Mouse (Mus musculus): ENCODE results near the gene Zdhhc18. TPM values are rescaled to one million over a fixed set of nuclear protein-coding genes. Genes with fewer than 3 reads are reported as not detected.

The Zdhhc18 gene
- polyA plus RNA-seq, 1 experiment, result 31.6 TPM

DNA sequence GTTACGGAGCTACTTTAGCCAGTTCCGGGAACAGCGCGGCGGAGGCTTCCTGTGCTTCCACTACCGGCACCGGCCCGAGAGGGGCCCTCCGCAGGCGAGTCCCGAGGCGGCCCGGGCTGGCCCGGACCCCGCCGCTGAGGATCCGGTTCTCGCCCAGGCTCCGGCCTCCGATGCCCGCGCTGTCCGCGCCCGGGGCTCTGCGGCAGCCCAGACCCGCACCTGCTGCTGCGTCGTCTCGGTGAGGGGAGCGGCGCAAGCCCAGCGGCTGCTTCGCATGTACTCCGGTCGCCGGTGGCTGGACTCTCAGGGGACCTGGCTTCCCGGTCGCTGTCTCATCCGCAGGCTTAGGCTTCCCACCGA is 75.1 kb downstream of the Zdhhc18 start:
- DNase-seq, result no peak
- Histone ChIP-seq H3K4me1 (ENCODE audit: control insufficient read depth, insufficient read depth, low read length) (peaks cover 9% of the 10 kb centered on the region; the same call in 1 of the 2 replicates), H3K27ac (ENCODE audit: insufficient read depth, low read depth, low read length) (no peak overlapping the region), H3K36me3 (ENCODE audit: control insufficient read depth, insufficient read depth, low read length) (no peaks in the 10 kb centered on the region), H3K4me3 (ENCODE audit: insufficient read depth, low read depth, low read length) (peak overlapping the region; percentile 68), H3K27me3 (replicated peaks; ENCODE audit: control insufficient read depth, insufficient read depth, low read length) (no peaks in the 10 kb centered on the region)
- TF ChIP-seq POLR2A (IDR thresholded peaks at IDR 0.05; ENCODE audit: low read depth, low read length) (no peak), CTCF (conservative IDR thresholded peaks at IDR 0.05; ENCODE audit: insufficient read depth, insufficient read length, low read depth, low read length) (no peak)
- WGBS, result under 1% methylated on average over 41 of the region's 41 CpGs

DNA sequence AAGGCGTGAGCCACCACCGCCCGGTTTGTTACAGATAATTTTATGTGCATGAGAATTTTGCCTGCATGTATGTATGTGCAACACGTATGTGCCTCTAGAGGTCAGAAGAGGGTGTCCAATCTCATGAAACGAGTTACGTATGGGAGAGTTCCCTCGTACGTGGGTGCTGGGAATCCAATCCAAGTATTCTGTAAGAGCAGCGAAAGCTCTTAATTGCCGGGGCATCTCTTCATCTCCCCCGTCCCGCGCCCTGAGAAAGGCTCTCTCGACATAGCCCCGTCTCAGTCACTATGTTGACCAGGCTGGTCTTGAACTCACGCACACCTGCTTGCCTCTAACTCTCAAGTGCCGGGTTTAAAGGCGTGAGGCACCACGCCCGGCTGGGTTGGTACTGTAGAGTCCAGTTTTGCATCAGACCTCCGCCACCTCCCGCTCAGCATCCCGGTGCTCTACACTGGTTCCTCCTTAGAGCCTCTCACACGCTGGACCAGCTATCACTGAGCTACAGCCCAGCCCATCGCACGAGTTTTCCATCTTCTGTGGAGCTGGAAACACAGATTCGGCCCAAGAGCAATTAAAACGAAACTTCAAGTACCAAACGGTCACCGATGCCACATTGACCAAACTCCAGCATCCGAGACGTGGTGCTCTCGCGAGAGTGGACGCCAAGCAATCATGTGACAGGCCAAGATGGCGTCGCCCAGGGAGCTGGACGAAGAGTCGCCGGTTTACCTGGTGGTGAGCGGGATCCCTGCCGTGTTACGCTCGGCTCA is 75.7 kb downstream of the Zdhhc18 start, which contains the start of gene Gpatch3:
Gpatch3 (plus strand) TSS at position 676 of the 773 bp plus-strand sequence.
- peak within 1 kb of the TSS; percentile 68 for H3K4me3 ChIP-seq (ENCODE audit: insufficient read depth, low read depth, low read length)
- TF ChIP-seq CTCF (conservative IDR thresholded peaks at IDR 0.05; ENCODE audit: insufficient read depth, insufficient read length, low read depth, low read length) (no peak), POLR2A (IDR thresholded peaks at IDR 0.05; ENCODE audit: low read depth, low read length) (peak; percentile 48)
- H3K27ac ChIP-seq (ENCODE audit: insufficient read depth, low read depth, low read length), result peak within 1 kb of the TSS; percentile 40
- H3K36me3 ChIP-seq (ENCODE audit: control insufficient read depth, insufficient read depth, low read length), result no peaks in the 10 kb centered on the region
- H3K4me1 ChIP-seq (ENCODE audit: control insufficient read depth, insufficient read depth, low read length), result peaks cover 12% of the 10 kb centered on the region; the same call in 1 of the 2 replicates
- WGBS, result 5% methylated on average over 44 of the region's 44 CpGs
- no peaks in the 10 kb centered on the region for H3K27me3 ChIP-seq (replicated peaks; ENCODE audit: control insufficient read depth, insufficient read depth, low read length)
- DNase-seq, result peak; percentile 97

DNA sequence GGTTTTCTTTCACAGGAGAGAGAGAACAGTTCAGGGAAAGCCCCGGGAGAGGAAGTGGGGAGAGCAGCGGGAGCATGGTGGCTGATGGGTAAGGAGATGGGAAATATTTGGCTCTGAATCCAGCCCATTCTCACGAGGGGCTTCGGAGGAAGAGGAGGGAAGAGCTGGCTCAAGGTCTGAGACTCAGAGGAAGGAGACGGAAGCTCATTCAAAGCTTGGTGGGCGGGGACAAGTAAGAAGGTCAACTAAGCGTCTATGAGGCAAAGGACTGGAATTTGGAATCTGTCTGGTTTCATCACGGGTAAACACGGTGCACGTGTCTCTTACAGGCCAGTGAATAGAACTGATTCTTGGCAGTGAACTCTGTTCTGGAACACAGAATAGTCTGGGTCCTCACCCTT is 79.9 kb downstream of the Zdhhc18 start:
- TF ChIP-seq CTCF (conservative IDR thresholded peaks at IDR 0.05; ENCODE audit: insufficient read depth, insufficient read length, low read depth, low read length), result no peak
- peak overlapping the region; percentile 70 for H3K27ac ChIP-seq (ENCODE audit: insufficient read depth, low read depth, low read length)
- no peaks in the 10 kb centered on the region for H3K27me3 ChIP-seq (replicated peaks; ENCODE audit: control insufficient read depth, insufficient read depth, low read length)
- 0 out of 2 replicates have a peak overlapping the region, but pooled peaks have one; percentile 22 for H3K4me3 ChIP-seq (ENCODE audit: insufficient read depth, low read depth, low read length)
- H3K36me3 ChIP-seq (ENCODE audit: control insufficient read depth, insufficient read depth, low read length), result no peaks in the 10 kb centered on the region
- 9% methylated on average over 10 of the region's 10 CpGs for WGBS
- H3K4me1 ChIP-seq (ENCODE audit: control insufficient read depth, insufficient read depth, low read length), result peaks cover 14% of the 10 kb centered on the region; the same call in 1 of the 2 replicates
- peak; percentile 93 for DNase-seq

DNA sequence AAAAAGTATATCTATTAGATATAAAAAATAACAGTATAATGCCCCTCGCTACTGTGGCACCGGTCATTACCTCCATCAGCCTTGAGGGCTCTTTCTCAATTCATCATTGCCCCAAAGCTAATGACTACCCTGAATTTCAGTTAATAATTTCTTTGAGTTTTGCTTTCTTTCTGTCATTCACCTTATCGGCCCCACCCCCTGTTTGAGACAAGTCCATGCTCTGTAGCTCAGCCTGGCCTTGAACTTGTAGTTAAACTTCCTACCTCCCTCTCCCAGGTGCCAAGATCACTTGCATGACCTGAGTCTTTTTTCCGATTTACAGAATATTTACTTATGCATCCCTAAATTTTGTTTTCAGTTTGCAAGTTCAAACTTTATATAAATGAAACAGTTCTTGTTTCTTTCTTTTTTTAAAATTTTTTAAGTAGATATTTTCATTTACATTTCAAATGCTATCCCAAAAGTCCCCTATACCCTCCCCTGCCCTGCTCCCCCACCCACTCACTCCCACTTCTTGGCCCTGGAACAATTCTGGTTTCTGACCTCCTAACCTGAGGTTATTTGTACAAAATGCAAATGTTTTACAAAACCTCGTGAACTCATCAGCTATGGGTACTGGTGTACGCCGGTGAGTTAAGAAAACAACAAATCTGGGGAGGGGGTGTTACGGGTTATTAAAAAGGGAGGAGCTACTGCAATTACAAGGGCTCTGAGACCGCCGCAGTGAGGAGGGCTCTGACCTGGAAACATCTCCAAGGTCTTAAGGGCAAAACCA is 80.5 kb downstream of the Zdhhc18 start:
- Histone ChIP-seq H3K27ac (ENCODE audit: insufficient read depth, low read depth, low read length) (peak overlapping the region; percentile 70), H3K27me3 (replicated peaks; ENCODE audit: control insufficient read depth, insufficient read depth, low read length) (no peaks in the 10 kb centered on the region), H3K4me3 (ENCODE audit: insufficient read depth, low read depth, low read length) (no peak overlapping the region), H3K4me1 (ENCODE audit: control insufficient read depth, insufficient read depth, low read length) (peaks cover 14% of the 10 kb centered on the region; the same call in 1 of the 2 replicates), H3K36me3 (ENCODE audit: control insufficient read depth, insufficient read depth, low read length) (no peaks in the 10 kb centered on the region)
- TF ChIP-seq CTCF (conservative IDR thresholded peaks at IDR 0.05; ENCODE audit: insufficient read depth, insufficient read length, low read depth, low read length), result no peak
- no peak for TF ChIP-seq POLR2A (IDR thresholded peaks at IDR 0.05; ENCODE audit: low read depth, low read length)
- WGBS, result 38% methylated on average over 10 of the region's 10 CpGs
- DNase-seq, result peak; percentile 75

DNA sequence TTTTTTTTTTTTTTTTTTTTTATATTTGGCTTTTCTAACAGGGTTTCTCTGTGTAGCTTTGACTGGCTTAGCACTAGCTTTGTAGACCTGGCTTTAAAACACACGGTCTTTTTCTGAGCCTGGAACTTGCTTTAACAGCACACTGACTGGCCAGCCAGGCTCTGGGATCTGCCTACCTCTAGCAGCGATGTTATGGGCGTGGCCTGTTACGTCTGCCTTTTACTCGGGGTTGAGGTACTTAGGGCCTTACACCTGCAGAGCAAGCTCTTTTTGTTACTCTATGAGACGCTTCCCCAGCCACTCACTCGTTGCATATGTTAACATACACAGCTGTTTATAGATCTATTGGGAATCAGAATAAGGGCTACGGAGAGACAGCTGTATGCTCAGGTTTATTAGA is 82.7 kb downstream of the Zdhhc18 start:
- DNase-seq, result peak; percentile 38
- H3K4me1 ChIP-seq (ENCODE audit: control insufficient read depth, insufficient read depth, low read length), result peaks cover 21% of the 10 kb centered on the region; the same call in 1 of the 2 replicates
- H3K36me3 ChIP-seq (ENCODE audit: control insufficient read depth, insufficient read depth, low read length), result no peaks in the 10 kb centered on the region
- H3K27ac ChIP-seq (ENCODE audit: insufficient read depth, low read depth, low read length), result no peak overlapping the region
- no peak overlapping the region for H3K4me3 ChIP-seq (ENCODE audit: insufficient read depth, low read depth, low read length)
- WGBS, result 21% methylated on average over 8 of the region's 8 CpGs
- H3K27me3 ChIP-seq (replicated peaks; ENCODE audit: control insufficient read depth, insufficient read depth, low read length), result no peaks in the 10 kb centered on the region
- TF ChIP-seq POLR2A (IDR thresholded peaks at IDR 0.05; ENCODE audit: low read depth, low read length) (no peak), CTCF (conservative IDR thresholded peaks at IDR 0.05; ENCODE audit: insufficient read depth, insufficient read length, low read depth, low read length) (no peak)

DNA sequence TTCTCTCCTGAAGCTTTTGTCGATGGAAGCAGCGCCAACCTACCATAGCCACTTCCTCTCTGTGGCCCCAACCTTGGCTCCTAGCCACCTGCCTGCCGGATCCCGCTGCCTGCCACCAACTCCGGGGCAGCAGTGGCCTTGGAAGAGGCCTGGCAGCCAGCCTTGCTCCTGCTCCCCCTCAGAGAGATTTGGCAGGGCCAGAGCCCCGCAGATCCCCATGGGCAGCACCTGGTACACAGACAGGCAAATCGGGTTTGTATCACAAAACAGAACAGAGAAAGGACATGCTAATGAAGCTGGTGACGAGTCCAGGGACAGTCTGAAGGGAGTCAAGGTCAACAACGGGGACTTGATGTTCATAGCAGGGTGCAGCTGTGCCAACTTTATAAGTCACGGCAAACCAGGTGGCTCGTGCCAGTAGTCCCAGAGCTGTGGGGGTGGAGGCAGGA is 86.8 kb downstream of the Zdhhc18 start:
- DNase-seq, result peak; percentile 85
- 34% methylated on average over 11 of the region's 11 CpGs for WGBS

DNA sequence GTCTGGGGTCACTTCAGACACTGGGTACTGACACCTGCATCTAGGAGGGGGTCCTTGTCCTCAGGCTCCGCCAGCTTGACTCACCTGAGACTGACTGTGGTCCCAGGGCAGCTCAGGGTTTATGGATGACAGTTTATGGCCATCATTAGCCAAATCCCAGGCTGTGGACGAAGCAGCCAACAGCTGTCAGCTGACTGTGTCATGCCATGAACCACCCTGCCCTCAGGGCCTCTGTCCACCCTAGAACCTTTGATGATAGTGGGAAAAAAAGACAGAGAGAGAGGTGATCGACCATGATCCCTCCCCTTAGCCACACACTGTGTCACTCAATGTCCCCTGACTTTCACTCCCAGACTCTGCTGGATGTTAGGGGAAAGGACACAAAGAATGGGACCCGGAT is 88.3 kb downstream of the Zdhhc18 start:
- no peak for DNase-seq
- Histone ChIP-seq H3K4me1 (ENCODE audit: control insufficient read depth, insufficient read depth, low read length) (peaks cover 18% of the 10 kb centered on the region; the same call in 1 of the 2 replicates), H3K4me3 (ENCODE audit: insufficient read depth, low read depth, low read length) (no peak overlapping the region), H3K27ac (ENCODE audit: insufficient read depth, low read depth, low read length) (no peak overlapping the region), H3K36me3 (ENCODE audit: control insufficient read depth, insufficient read depth, low read length) (no peaks in the 10 kb centered on the region), H3K27me3 (replicated peaks; ENCODE audit: control insufficient read depth, insufficient read depth, low read length) (no peaks in the 10 kb centered on the region)
- TF ChIP-seq POLR2A (IDR thresholded peaks at IDR 0.05; ENCODE audit: low read depth, low read length), result no peak
- no peak for TF ChIP-seq CTCF (conservative IDR thresholded peaks at IDR 0.05; ENCODE audit: insufficient read depth, insufficient read length, low read depth, low read length)
- WGBS, result 61% methylated on average over 4 of the region's 4 CpGs

More for the DNA sequence above, 86.8 kb downstream of the Zdhhc18 start:
- Histone ChIP-seq H3K36me3 (ENCODE audit: control insufficient read depth, insufficient read depth, low read length) (no peaks in the 10 kb centered on the region), H3K27me3 (replicated peaks; ENCODE audit: control insufficient read depth, insufficient read depth, low read length) (no peaks in the 10 kb centered on the region), H3K27ac (ENCODE audit: insufficient read depth, low read depth, low read length) (peak overlapping the region; percentile 93), H3K4me3 (ENCODE audit: insufficient read depth, low read depth, low read length) (no peak overlapping the region), H3K4me1 (ENCODE audit: control insufficient read depth, insufficient read depth, low read length) (peaks cover 10% of the 10 kb centered on the region; the same call in 1 of the 2 replicates)
- TF ChIP-seq POLR2A (IDR thresholded peaks at IDR 0.05; ENCODE audit: low read depth, low read length), result no peak
- no peak for TF ChIP-seq CTCF (conservative IDR thresholded peaks at IDR 0.05; ENCODE audit: insufficient read depth, insufficient read length, low read depth, low read length)

Data from kidney, adult 2 months (tissue).